Mouse (Mus musculus) T-cell, adult 2 months (primary cell): ENCODE data around the gene Inka2.
"Not testable (repeated sequence)": the region's sequence is repeated elsewhere in the genome, so short reads cannot be mapped to it uniquely, and the experiment has no call there.

Experiments
- DNase-seq: peaks from one replicate; pipeline ENCODE4 v3.0.0; 2022; ENCODE audit warnings: low spot score

Gene Inka2

GRCm38 (mm10) chr3:105696387-105697147, 7.8 kb upstream of the Inka2 start:
- no peak for DNase-seq

GRCm38 (mm10) chr3:105697148-105697441, 7.3 kb upstream of the Inka2 start:
- no peak for DNase-seq

- no peak for DNase-seq
These were observed 6.1 kb upstream of the Inka2 start for GRCm38 (mm10) chr3:105698311-105698710.

GRCm38 (mm10) chr3:105699241-105699933, 5.0 kb upstream of the Inka2 start:
- DNase-seq = no peak

- not testable (repeated sequence) for DNase-seq
These were observed 3.6 kb upstream of the Inka2 start for GRCm38 (mm10) chr3:105700786-105701185.

GRCm38 (mm10) chr3:105701399-105701798, 3.0 kb upstream of the Inka2 start:
- DNase-seq = no peak

GRCm38 (mm10) chr3:105703571-105703970, 828 bp upstream of the Inka2 start:
- no peak for DNase-seq

- no peak for DNase-seq
These were observed 706 bp downstream of the Inka2 start for GRCm38 (mm10) chr3:105705061-105705549.

- DNase-seq = no peak
These were observed 1.2 kb downstream of the Inka2 start for GRCm38 (mm10) chr3:105705561-105705960.

- no peak for DNase-seq
These were observed 2.1 kb downstream of the Inka2 start for GRCm38 (mm10) chr3:105706366-105707020.

- DNase-seq = no peak
These were observed 3.2 kb downstream of the Inka2 start for GRCm38 (mm10) chr3:105707590-105707989.

- DNase-seq = no peak
These were observed 5.8 kb downstream of the Inka2 start for GRCm38 (mm10) chr3:105710246-105710645.

- no peak for DNase-seq
These were observed 7.3 kb downstream of the Inka2 start for GRCm38 (mm10) chr3:105711741-105712140.

- no peak for DNase-seq
These were observed 8.4 kb downstream of the Inka2 start for GRCm38 (mm10) chr3:105712827-105713226.

GRCm38 (mm10) chr3:105714091-105714819, 9.9 kb downstream of the Inka2 start:
- no peak for DNase-seq

GRCm38 (mm10) chr3:105714820-105715167, 10.4 kb downstream of the Inka2 start:
- no peak for DNase-seq

GRCm38 (mm10) chr3:105716353-105717000, 12.1 kb downstream of the Inka2 start:
- DNase-seq = no peak

- DNase-seq = no peak
These were observed 13.6 kb downstream of the Inka2 start for GRCm38 (mm10) chr3:105717856-105718555.

GRCm38 (mm10) chr3:105718746-105719145, 14.3 kb downstream of the Inka2 start:
- no peak for DNase-seq

GRCm38 (mm10) chr3:105719979-105720378, 15.6 kb downstream of the Inka2 start:
- no peak for DNase-seq

GRCm38 (mm10) chr3:105720514-105720913, 16.1 kb downstream of the Inka2 start:
- DNase-seq = no peak
